Mouse (Mus musculus) embryonic facial prominence, embryonic 14.5 days (tissue): ENCODE measurements at regions not wholly inside any gene's neighbourhood (a gene's known extent, or its start where the extent isn't known, plus 50 kb on each side); places are given as distances from the start of the nearest gene placed in this dataset.

Experiments
- ATAC-seq: fragments of 200-750 bp; cut with Nextera tagmentation; 2 replicates; pipeline ENCODE4 v1.8.0; 2017; ENCODE audit warnings: low read depth, moderate number of reproducible peaks, moderate TSS enrichment
- DNase-seq: peaks from one replicate; pipeline ENCODE4 v3.0.0-alpha.2; 2015; ENCODE audit warnings: low spot score
- H3K27ac ChIP-seq: fragments of 300-500 bp; sonication (generic); replicated peaks from 2 replicates; pipeline ENCODE4 v1.5.1; 2014; ENCODE audit warnings: low read depth, mild to moderate bottlenecking, low read length, moderate library complexity
- H3K27me3 ChIP-seq: fragments of 300-500 bp; sonication (generic); replicated peaks from 2 replicates; pipeline ENCODE4 v1.6.1; 2014; ENCODE audit warnings: low read length; ENCODE audit not compliant: control insufficient read depth, insufficient read depth
- H3K36me3 ChIP-seq: fragments of 300-500 bp; sonication (generic); 2 replicates; pipeline ENCODE4 v1.6.1; 2014; ENCODE audit warnings: low read length, mixed read lengths; ENCODE audit not compliant: control insufficient read depth, insufficient read depth
- H3K4me1 ChIP-seq: fragments of 300-500 bp; sonication (generic); 2 replicates; pipeline ENCODE4 v1.6.1; 2014; ENCODE audit warnings: antibody characterized with exemption, low read length; ENCODE audit not compliant: control insufficient read depth, insufficient read depth
- H3K4me2 ChIP-seq: fragments of 300-500 bp; sonication (generic); 2 replicates; pipeline ENCODE4 v1.6.1; 2014; ENCODE audit warnings: low read depth, mild to moderate bottlenecking, low read length, moderate library complexity, mixed read lengths
- H3K4me3 ChIP-seq: fragments of 300-500 bp; sonication (generic); 2 replicates; pipeline ENCODE4 v1.5.1; 2014; ENCODE audit warnings: low read depth, mild to moderate bottlenecking, low read length
- H3K9ac ChIP-seq: fragments of 300-500 bp; sonication (generic); 2 replicates; pipeline ENCODE4 v1.6.1; 2014; ENCODE audit warnings: low read depth, mild to moderate bottlenecking, low read length, moderate library complexity, mixed read lengths
- H3K9me3 ChIP-seq: fragments of 300-500 bp; sonication (generic); 2 replicates; pipeline ENCODE4 v1.6.1; 2016; ENCODE audit warnings: low read length; ENCODE audit not compliant: control insufficient read depth
- WGBS: fragments of 180-500 bp; shearing (Covaris S2); extraction: QIAGEN DNeasy Blood & Tissue Kit; methylation state at CpG from one replicate; pipeline ENCODE4 v1.1.7; 2014; 5-methylcytosine and 5-hydroxymethylcytosine counted together

DNA sequence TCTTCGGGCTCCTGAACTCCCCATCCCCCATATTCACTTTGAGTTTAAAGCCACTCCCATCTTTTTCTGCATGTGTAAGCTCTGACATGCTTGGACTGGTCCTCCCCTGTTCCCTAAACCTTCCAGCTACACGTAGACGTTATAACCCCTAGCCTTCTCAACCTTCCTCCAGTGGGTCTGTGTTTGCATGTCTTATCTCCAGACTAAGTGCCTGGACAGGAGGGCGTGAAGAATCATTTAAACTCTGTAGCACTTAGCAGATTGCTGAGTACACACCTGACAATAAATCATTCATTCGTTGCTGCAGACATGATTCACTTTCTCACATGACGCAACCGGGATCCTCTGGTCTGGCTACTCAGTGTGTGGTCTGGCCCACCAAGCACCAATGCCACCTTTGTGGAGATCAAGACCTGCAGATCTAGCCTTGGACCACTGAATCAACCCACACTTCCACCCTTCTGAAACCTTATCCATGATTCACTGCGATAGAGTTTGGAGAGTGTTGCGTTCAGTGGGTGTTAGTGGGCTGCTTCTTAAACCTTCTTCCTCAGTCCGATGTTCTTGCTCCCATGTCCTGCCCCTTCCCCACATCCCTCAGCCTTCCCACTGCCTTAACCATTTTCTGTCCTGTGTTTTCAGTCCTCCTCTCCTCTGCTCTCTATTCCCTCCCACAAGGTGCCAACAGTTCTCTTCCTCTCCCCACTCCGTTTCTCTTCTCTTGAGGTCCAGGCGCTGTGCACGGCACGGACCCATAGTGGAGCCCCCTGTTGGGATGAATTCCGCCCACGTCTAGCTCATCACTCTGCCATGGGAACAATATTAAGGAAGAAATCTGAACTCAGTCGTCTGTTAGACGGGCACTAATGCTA, 541.3 kb upstream of the Gm19410 start:
- no peak overlapping the region for H3K4me2 ChIP-seq
- no peak overlapping the region for H3K9ac ChIP-seq
- H3K36me3 ChIP-seq, result no peaks in the 10 kb centered on the region
- no peak overlapping the region for H3K4me3 ChIP-seq
- no peaks in the 10 kb centered on the region for H3K27me3 ChIP-seq
- no peak overlapping the region for H3K27ac ChIP-seq
- peaks cover 13% of the 10 kb centered on the region; the same call in 1 of the 2 replicates for H3K4me1 ChIP-seq
- 69% methylated on average over 18 of the region's 18 CpGs for WGBS
- ATAC-seq, result no peak
- DNase-seq, result peak; percentile 33
- no peaks in the 10 kb centered on the region for H3K9me3 ChIP-seq

GRCm38 (mm10) chr8:35224925-35225244, 540.7 kb upstream of the Gm19410 start:
- H3K4me1 ChIP-seq, result peaks cover 13% of the 10 kb centered on the region; the same call in 1 of the 2 replicates
- DNase-seq (no peak), ATAC-seq (no peak)
- H3K27ac ChIP-seq, result no peak overlapping the region
- H3K4me3 ChIP-seq, result no peak overlapping the region
- 68% methylated on average over 7 of the region's 7 CpGs for WGBS
- no peaks in the 10 kb centered on the region for H3K36me3 ChIP-seq
- no peaks in the 10 kb centered on the region for H3K27me3 ChIP-seq
- H3K9me3 ChIP-seq, result no peaks in the 10 kb centered on the region
- H3K4me2 ChIP-seq, result no peak overlapping the region
- H3K9ac ChIP-seq, result no peak overlapping the region

DNA sequence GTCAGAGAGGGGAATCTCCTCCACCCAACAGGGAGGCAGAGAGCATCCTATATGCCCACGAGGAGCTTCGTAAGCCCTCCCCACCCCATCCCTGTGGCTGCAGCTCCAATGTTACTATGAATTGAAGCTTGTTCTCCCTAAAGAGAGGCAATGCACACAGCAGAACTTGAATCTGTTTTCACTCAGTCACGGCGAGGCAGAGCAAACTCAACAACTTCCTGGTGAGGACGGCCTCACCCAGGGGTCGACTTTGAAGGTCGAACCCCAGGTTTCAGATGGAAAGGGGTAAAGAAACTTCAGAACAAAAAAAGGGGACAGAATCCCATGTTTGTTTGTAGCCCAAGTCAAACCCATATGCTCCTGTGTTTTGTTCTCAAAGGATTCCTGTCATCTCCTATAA, 538.5 kb upstream of the Gm19410 start:
- peaks cover 13% of the 10 kb centered on the region; the same call in 1 of the 2 replicates for H3K4me1 ChIP-seq
- H3K9ac ChIP-seq, result no peak overlapping the region
- H3K27me3 ChIP-seq, result no peaks in the 10 kb centered on the region
- DNase-seq (peak; percentile 67), ATAC-seq (peak; percentile 19)
- 18% methylated on average over 7 of the region's 7 CpGs for WGBS
- peak overlapping the region; percentile 24 for H3K27ac ChIP-seq
- H3K36me3 ChIP-seq, result no peaks in the 10 kb centered on the region
- no peak overlapping the region for H3K4me3 ChIP-seq
- H3K9me3 ChIP-seq, result no peaks in the 10 kb centered on the region
- H3K4me2 ChIP-seq, result 0 out of 2 replicates have a peak overlapping the region, but pooled peaks have one; percentile 12

GRCm38 (mm10) chr8:35228449-35228848, 537.1 kb upstream of the Gm19410 start:
- no peaks in the 10 kb centered on the region for H3K9me3 ChIP-seq
- H3K4me1 ChIP-seq, result peaks cover 24% of the 10 kb centered on the region
- H3K36me3 ChIP-seq, result no peaks in the 10 kb centered on the region
- ATAC-seq (no peak), DNase-seq (no peak)
- H3K27me3 ChIP-seq, result no peaks in the 10 kb centered on the region
- H3K4me3 ChIP-seq, result no peak overlapping the region
- no peak overlapping the region for H3K4me2 ChIP-seq
- WGBS, result 82% methylated on average over 7 of the region's 7 CpGs
- H3K9ac ChIP-seq, result no peak overlapping the region
- no peak overlapping the region for H3K27ac ChIP-seq

DNA sequence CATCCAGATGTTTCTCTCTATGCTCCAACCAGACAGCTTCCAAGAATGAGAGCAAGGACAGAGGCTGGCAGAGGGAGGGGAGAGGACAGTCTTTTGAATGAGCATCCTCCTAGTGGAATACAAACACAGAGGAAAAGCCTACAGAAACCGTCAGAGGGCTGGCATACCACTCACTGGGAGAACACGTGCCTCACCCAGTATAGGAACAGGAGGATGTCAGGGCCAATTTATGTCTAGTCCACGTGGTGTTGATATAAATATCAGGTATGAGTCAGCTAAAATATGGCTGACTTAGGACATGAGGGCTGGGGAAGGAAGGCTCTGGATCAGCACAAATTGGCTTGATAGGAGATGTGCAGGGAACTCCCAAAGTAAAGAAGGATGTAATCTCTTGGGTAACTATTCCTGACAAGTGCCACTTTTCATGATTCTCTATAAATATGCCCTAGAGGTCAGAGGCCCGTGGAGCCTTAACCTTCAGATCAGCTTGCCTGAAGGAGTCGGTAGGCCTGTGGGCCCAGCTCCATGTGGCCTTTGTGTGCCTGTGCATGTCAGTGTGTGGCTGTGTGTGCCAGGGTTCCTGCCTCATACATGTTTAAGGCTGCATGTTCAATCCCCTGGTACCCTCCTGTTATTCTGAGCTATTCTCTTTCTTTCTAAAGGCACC, 531.9 kb upstream of the Gm19410 start:
- no peak for ATAC-seq
- H3K27ac ChIP-seq, result 0 out of 2 replicates have a peak overlapping the region, but pooled peaks have one; percentile 1
- no peak overlapping the region for H3K9ac ChIP-seq
- H3K4me1 ChIP-seq, result peaks cover 44% of the 10 kb centered on the region
- no peaks in the 10 kb centered on the region for H3K36me3 ChIP-seq
- H3K4me3 ChIP-seq, result no peak overlapping the region
- no peaks in the 10 kb centered on the region for H3K27me3 ChIP-seq
- no peak for DNase-seq
- H3K9me3 ChIP-seq, result no peaks in the 10 kb centered on the region
- no peak overlapping the region for H3K4me2 ChIP-seq
- WGBS, result 36% methylated on average over 5 of the region's 5 CpGs

DNA sequence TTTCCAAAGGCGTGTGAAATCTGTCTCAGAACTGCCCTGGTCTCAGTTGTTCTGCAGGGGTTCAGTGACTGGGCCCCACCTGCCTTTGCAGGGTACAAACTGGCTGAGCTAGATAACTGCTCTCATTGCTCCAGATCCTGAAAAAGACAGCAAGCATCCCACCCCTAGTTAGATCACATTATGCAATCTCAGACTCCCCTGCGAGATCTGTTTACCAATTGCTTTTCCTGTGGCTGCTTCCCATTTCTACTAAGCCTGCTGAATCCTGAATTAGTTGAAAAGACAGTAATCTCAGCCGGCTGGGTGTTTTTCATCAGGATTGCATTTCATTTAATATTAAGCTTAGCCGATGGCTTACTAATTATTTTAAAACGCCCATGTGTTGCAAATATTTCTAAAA, 531.2 kb upstream of the Gm19410 start:
- H3K27me3 ChIP-seq, result no peaks in the 10 kb centered on the region
- 40% methylated on average over 5 of the region's 5 CpGs for WGBS
- H3K9ac ChIP-seq, result no peak overlapping the region
- H3K4me2 ChIP-seq, result 0 out of 2 replicates have a peak overlapping the region, but pooled peaks have one; percentile 8
- no peaks in the 10 kb centered on the region for H3K36me3 ChIP-seq
- ATAC-seq (no peak), DNase-seq (peak; percentile 52)
- no peak overlapping the region for H3K4me3 ChIP-seq
- H3K4me1 ChIP-seq, result peaks cover 44% of the 10 kb centered on the region
- H3K9me3 ChIP-seq, result no peaks in the 10 kb centered on the region
- peak overlapping the region; percentile 57; the same call in 1 of the 2 replicates for H3K27ac ChIP-seq

GRCm38 (mm10) chr8:35235815-35236509, 529.6 kb upstream of the Gm19410 start:
- Histone ChIP-seq H3K4me3 (no peak overlapping the region), H3K4me2 (0 out of 2 replicates have a peak overlapping the region, but pooled peaks have one; percentile 18), H3K27ac (peak overlapping the region; percentile 74), H3K27me3 (no peaks in the 10 kb centered on the region), H3K4me1 (peaks cover 44% of the 10 kb centered on the region), H3K9ac (no peak overlapping the region), H3K36me3 (no peaks in the 10 kb centered on the region), H3K9me3 (no peaks in the 10 kb centered on the region)
- WGBS, result 26% methylated on average over 8 of the region's 8 CpGs
- peak; percentile 94 for DNase-seq
- peak; percentile 81 for ATAC-seq

GRCm38 (mm10) chr8:35237279-35237678, 528.3 kb upstream of the Gm19410 start:
- peak overlapping the region; percentile 46 for H3K27ac ChIP-seq
- no peak overlapping the region for H3K9ac ChIP-seq
- H3K27me3 ChIP-seq, result no peaks in the 10 kb centered on the region
- H3K4me1 ChIP-seq, result peaks cover 44% of the 10 kb centered on the region
- no peaks in the 10 kb centered on the region for H3K36me3 ChIP-seq
- H3K4me3 ChIP-seq, result no peak overlapping the region
- no peaks in the 10 kb centered on the region for H3K9me3 ChIP-seq
- WGBS, result 54% methylated on average over 6 of the region's 6 CpGs
- peak; percentile 87 for DNase-seq
- ATAC-seq, result no peak
- H3K4me2 ChIP-seq, result peak overlapping the region; percentile 28; the same call in 1 of the 2 replicates
